Comparison of ENCODE assay signal across 14 mouse cellular contexts in the genomic region with DNA sequence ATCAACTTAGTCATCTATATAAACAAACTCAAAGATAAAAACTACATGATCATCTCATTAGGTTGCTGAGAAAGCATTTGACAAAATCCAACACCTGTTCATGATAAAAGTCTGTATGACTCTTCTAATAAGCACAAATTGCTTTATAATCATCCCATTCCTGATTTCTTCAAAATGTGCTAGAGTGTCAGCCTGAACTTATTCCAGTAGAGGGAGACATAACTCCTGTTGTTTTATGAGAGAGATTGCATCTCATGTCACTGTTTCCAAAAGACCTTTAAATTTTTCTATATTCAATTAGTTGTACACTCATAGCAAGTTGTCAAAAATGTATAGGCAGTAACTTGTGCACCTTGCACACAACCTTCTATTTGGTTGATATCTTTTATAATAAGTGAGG.
A peak's percentile ranks its signal among the peaks of the same experiment; 100 is the strongest.
DNase-seq lines count a peak whose midpoint lies in the region; ATAC-seq and TF ChIP-seq lines count a peak whose summit lies in the region.
"Had no signal": no experiment of that assay in that cellular context is flagged by ENCODE, and none has a peak within 500 bp of the region (broad histone marks: within the 10 kb centered on the region; RNA-seq: fewer than 3 reads in every experiment).

No protein-coding gene starts in this region.

- no peaks in the 10 kb centered on the region for H3K9me3 ChIP-seq in embryonic facial prominence, embryonic 11.5 days (replicated peaks; ENCODE audit: control insufficient read depth, low read length)
- no peaks in the 10 kb centered on the region for H3K9me3 ChIP-seq in embryonic facial prominence, embryonic 10.5 days
- no peaks in the 10 kb centered on the region for H3K9me3 ChIP-seq in kidney, postnatal 0 days (replicated peaks; ENCODE audit: low read length)
- H3K9me3 ChIP-seq in kidney, embryonic 15.5 days (replicated peaks), result no peaks in the 10 kb centered on the region
- H3K9me3 ChIP-seq in MEL (replicated peaks; ENCODE audit: insufficient read depth, low read length), result no peaks in the 10 kb centered on the region

- H3K27ac ChIP-seq in embryonic facial prominence, embryonic 11.5 days (replicated peaks; ENCODE audit: low read depth, low read length), result no peak overlapping the region
- H3K27ac ChIP-seq in embryonic facial prominence, embryonic 10.5 days (replicated peaks), result no peak overlapping the region
- no peak overlapping the region for H3K27ac ChIP-seq in kidney, postnatal 0 days
- H3K27ac ChIP-seq in kidney, embryonic 15.5 days, result no peak overlapping the region
- H3K27ac ChIP-seq in MEL (ENCODE audit: control insufficient read depth, low read depth, low read length), result no peak overlapping the region
- H3K27ac ChIP-seq: liver, embryonic 14.5 days; macrophage had no signal

- no peaks in the 10 kb centered on the region for H3K27me3 ChIP-seq in embryonic facial prominence, embryonic 11.5 days (ENCODE audit: control insufficient read depth, insufficient read depth, low read length)
- H3K27me3 ChIP-seq in embryonic facial prominence, embryonic 10.5 days (replicated peaks; ENCODE audit: low read depth, poor library complexity, severe bottlenecking), result no peaks in the 10 kb centered on the region
- H3K27me3 ChIP-seq in kidney, postnatal 0 days (ENCODE audit: insufficient read depth, low read length), result no peaks in the 10 kb centered on the region
- H3K27me3 ChIP-seq in kidney, embryonic 15.5 days, result no peaks in the 10 kb centered on the region
- H3K27me3 ChIP-seq in MEL (ENCODE audit: control insufficient read depth in 1 of 2, insufficient read depth in 2 of 2, low read length in 2 of 2), result no peaks in the 10 kb centered on the region

- H3K4me3 ChIP-seq in embryonic facial prominence, embryonic 11.5 days (ENCODE audit: low read depth, low read length), result no peak overlapping the region
- H3K4me3 ChIP-seq in embryonic facial prominence, embryonic 10.5 days, result no peak overlapping the region
- H3K4me3 ChIP-seq in kidney, postnatal 0 days (replicated peaks; ENCODE audit: low read depth, low read length), result no peak overlapping the region
- no peak overlapping the region for H3K4me3 ChIP-seq in kidney, embryonic 15.5 days (replicated peaks)
- H3K4me3 ChIP-seq in MEL (ENCODE audit: control insufficient read depth in 1 of 2, insufficient read depth in 1 of 2, low read depth in 2 of 2, low read length in 2 of 2), result no peak overlapping the region

- peak; percentile 23 for DNase-seq in embryonic facial prominence, embryonic 11.5 days (ENCODE audit: low spot score)
- DNase-seq in embryonic facial prominence, embryonic 10.5 days (ENCODE audit: low spot score), result no peak
- DNase-seq in kidney, postnatal 0 days (ENCODE audit: low spot score), result peak; percentile 19
- peak; percentile 7 for DNase-seq in MEL (ENCODE audit: low read depth, low spot score)
- no peak for DNase-seq in cerebellum, postnatal 14 days
- DNase-seq in cerebellum, postnatal 4 days (ENCODE audit: low spot score in 2 of 2), result no peak
- DNase-seq: cerebellum, postnatal 25 days; heart, postnatal 4 days; left cerebral cortex, postnatal 4 days; right cerebral cortex, postnatal 4 days had no signal

- no peak overlapping the region for H3K4me2 ChIP-seq in embryonic facial prominence, embryonic 11.5 days (ENCODE audit: low read depth, low read length)
- no peak overlapping the region for H3K4me2 ChIP-seq in kidney, postnatal 0 days (ENCODE audit: low read length)
- H3K4me2 ChIP-seq in kidney, embryonic 15.5 days, result no peak overlapping the region

- TF ChIP-seq CTCF in kidney, postnatal 0 days (IDR thresholded peaks at IDR 0.05; ENCODE audit: low read depth), result peak; percentile 62
- peak in 1 of 3 experiments; percentile 31; a peak in 3 of 6 replicates for TF ChIP-seq CTCF in MEL (IDR thresholded peaks at IDR 0.05 in 2 of 3, conservative IDR thresholded peaks at IDR 0.05 in 1 of 3; ENCODE audit: control insufficient read depth in 1 of 3, insufficient read depth in 1 of 3, low read depth in 2 of 3, low read length in 3 of 3, poor library complexity in 1 of 3, severe bottlenecking in 1 of 3)

- no peak for ATAC-seq in embryonic facial prominence, embryonic 11.5 days (replicated peaks; ENCODE audit: insufficient number of reproducible peaks, low FRiP score, low TSS enrichment, low read depth)
- ATAC-seq in kidney, postnatal 0 days (replicated peaks; ENCODE audit: low FRiP score, low read depth), result no peak
- ATAC-seq in kidney, embryonic 15.5 days (replicated peaks; ENCODE audit: low FRiP score), result no peak
- peak; percentile 61; the same call in 1 of the 2 replicates for ATAC-seq in megakaryocyte progenitor cell, adult 5-6 weeks (replicated peaks; ENCODE audit: poor library complexity)

- H3K36me3 ChIP-seq in embryonic facial prominence, embryonic 11.5 days (replicated peaks; ENCODE audit: control insufficient read depth, insufficient read depth, low read depth, low read length), result no peaks in the 10 kb centered on the region
- no peaks in the 10 kb centered on the region for H3K36me3 ChIP-seq in embryonic facial prominence, embryonic 10.5 days (replicated peaks)
- H3K36me3 ChIP-seq in kidney, postnatal 0 days (ENCODE audit: insufficient read depth, low read length), result no peaks in the 10 kb centered on the region
- H3K36me3 ChIP-seq in kidney, embryonic 15.5 days, result no peaks in the 10 kb centered on the region
- no peaks in the 10 kb centered on the region for H3K36me3 ChIP-seq in MEL (ENCODE audit: control insufficient read depth in 1 of 2, insufficient read depth in 2 of 2, low read length in 2 of 2)

- H3K4me1 ChIP-seq in embryonic facial prominence, embryonic 11.5 days (ENCODE audit: control insufficient read depth, insufficient read depth, low read length), result no peaks in the 10 kb centered on the region
- H3K4me1 ChIP-seq in embryonic facial prominence, embryonic 10.5 days, result no peaks in the 10 kb centered on the region
- H3K4me1 ChIP-seq in kidney, postnatal 0 days (replicated peaks; ENCODE audit: insufficient read depth, low read length), result no peaks in the 10 kb centered on the region
- no peaks in the 10 kb centered on the region for H3K4me1 ChIP-seq in kidney, embryonic 15.5 days
- H3K4me1 ChIP-seq in MEL (ENCODE audit: control insufficient read depth in 1 of 2, insufficient read depth in 2 of 2, low read length in 2 of 2), result no peaks in the 10 kb centered on the region

- TF ChIP-seq RAD21 in MEL (IDR thresholded peaks at IDR 0.05; ENCODE audit: low read depth, low read length), result no peak; the same call in 1 of the 2 replicates

- no peak for TF ChIP-seq POLR2A in MEL (IDR thresholded peaks at IDR 0.05; ENCODE audit: control insufficient read depth in 1 of 2, insufficient read depth in 1 of 2, low read depth in 1 of 2, low read length in 2 of 2, poor library complexity in 1 of 2)

- TF ChIP-seq EP300 in MEL (IDR thresholded peaks at IDR 0.05; ENCODE audit: low read depth in 1 of 2, low read length in 2 of 2), result no peak

- H3K79me2 ChIP-seq in MEL (ENCODE audit: control insufficient read depth, insufficient read depth, low read length, poor library complexity), result no peaks in the 10 kb centered on the region

- H3K9ac ChIP-seq in embryonic facial prominence, embryonic 11.5 days (replicated peaks; ENCODE audit: low read length), result no peak overlapping the region
- no peak overlapping the region for H3K9ac ChIP-seq in kidney, postnatal 0 days (ENCODE audit: low read depth, low read length)
- H3K9ac ChIP-seq in kidney, embryonic 15.5 days, result no peak overlapping the region
- H3K9ac ChIP-seq in MEL (ENCODE audit: control insufficient read depth, low read depth, low read length, poor library complexity, severe bottlenecking), result no peak overlapping the region
- H3K9ac ChIP-seq: liver, embryonic 14.5 days had no signal

TF ChIP-seq in MEL, 35 proteins besides CTCF, POLR2A, EP300 and RAD21:
- TF ChIP-seq USF2 (IDR thresholded peaks at IDR 0.05; ENCODE audit: borderline replicate concordance in 1 of 2, insufficient read depth in 1 of 2, low read depth in 1 of 2, low read length in 2 of 2), result no peak
- 0 out of 2 replicates have a peak, but pooled peaks have one; percentile 13 for TF ChIP-seq SMC3 (IDR thresholded peaks at IDR 0.05; ENCODE audit: low read depth, low read length)
- TF ChIP-seq MEF2A (IDR thresholded peaks at IDR 0.05; ENCODE audit: extremely low read depth, insufficient replicate concordance, low read depth, low read length, poor library complexity, severe bottlenecking), result no peak

Comparison
In these comparisons a context has a peak if more than half of its experiments do, and no peak if none do; other contexts are left out.
1. DNase-seq: peak in embryonic facial prominence, embryonic 11.5 days (single experiment), kidney, postnatal 0 days (single experiment) and MEL (single experiment); none in embryonic facial prominence, embryonic 10.5 days (single experiment), cerebellum, postnatal 14 days (0 of 2) and cerebellum, postnatal 4 days (0 of 2).